Mouse (Mus musculus): Measurements from ENCODE around the gene Ube2e1.

DNA sequence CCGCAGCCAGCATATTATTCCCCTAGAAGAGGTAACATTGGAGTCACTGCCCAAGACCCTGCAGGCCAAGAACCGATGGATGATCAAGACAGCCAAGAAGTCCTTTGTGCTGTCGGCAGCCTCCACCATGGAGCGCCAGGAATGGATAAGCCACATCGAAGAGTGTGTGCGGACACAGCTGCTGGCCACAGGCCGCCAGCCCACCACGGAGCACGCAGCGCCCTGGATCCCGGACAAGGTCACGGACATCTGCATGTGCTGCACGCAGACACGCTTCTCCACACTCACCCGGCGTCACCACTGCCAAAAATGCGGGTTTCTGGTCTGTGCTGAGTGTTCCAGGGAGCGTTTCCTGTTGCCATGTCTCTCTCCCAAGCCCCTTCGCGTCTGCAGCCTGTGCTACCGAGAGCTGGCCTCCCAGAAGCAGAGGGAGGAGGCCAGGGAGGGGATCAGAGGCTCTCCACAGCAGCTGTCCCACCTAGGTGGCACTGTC lies 89.0 kb downstream of the Ube2e1 start:
- no peak for TF ChIP-seq POLR2A (IDR thresholded peaks at IDR 0.05; ENCODE audit: low read depth, low read length)
- TF ChIP-seq CTCF (IDR thresholded peaks at IDR 0.05; ENCODE audit: borderline replicate concordance, insufficient read depth, low read length) = no peak
